Mouse (Mus musculus) erythroblast, embryonic 14.5 days (primary cell): ENCODE data around the gene Mettl24.

Experiments used
- GATA1 ChIP-seq: IDR thresholded peaks from 2 replicates; pipeline ENCODE4 v1.6.1; 2012; ENCODE audit warnings: low read length, inconsistent platforms, mixed read lengths
- TAL1 ChIP-seq: IDR thresholded peaks from 3 replicates; pipeline ENCODE4 v1.6.1; 2012; ENCODE audit warnings: low read length, inconsistent platforms, mixed read lengths

DNA sequence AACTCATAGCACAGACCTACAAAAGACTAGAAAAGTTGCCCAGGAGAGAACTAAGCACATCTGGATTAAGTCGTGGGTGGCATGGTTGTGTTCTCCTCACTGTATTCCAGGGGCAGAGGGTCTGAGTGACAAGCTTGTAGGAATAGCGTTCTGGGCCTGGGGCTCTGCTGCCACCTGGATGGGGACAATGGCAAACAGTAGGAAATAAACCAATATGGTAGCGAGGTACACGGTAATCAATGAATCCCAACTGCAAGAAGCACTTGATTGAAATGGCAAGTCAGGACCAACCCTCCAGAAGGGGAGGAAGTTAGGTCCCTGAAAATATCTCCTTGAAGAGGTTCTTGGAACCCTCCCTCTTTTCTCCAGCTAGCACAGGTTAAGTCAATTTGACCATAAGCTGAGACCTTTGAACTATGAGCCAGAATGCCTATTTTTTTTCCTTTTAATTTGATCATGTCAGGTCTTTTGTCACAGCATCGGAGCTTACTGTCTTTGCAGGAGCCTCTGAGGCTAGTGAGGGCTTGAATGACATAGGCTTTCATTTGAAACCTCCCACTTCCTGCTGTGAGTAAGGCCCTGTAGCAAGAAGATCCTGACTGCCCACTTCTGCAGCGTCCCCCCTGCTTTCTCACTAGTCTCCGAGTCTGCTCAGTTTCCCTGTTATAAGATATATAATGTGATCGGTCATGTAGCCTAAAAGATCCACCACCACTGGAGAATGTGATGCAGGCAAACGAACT is 78.1 kb downstream of the Mettl24 start:
- TF ChIP-seq GATA1 (no peak), TAL1 (no peak)
